Mouse (Mus musculus) liver, embryonic 11.5 days (tissue): ENCODE measurements around the gene Cfap46. TPM values are rescaled to one million over a fixed set of nuclear protein-coding genes. Genes with fewer than 3 reads are reported as not detected.
"Not testable (repeated sequence)": the region's sequence is repeated elsewhere in the genome, so short reads cannot be mapped to it uniquely, and the experiment has no call there.

Experiments used
- ATAC-seq: fragments of 200-750 bp; cut with Nextera tagmentation; replicated peaks from 2 replicates; pipeline ENCODE4 v1.8.0; 2017; ENCODE audit warnings: moderate number of reproducible peaks, mild to moderate bottlenecking, moderate TSS enrichment, moderate library complexity; ENCODE audit not compliant: low FRiP score
- DNase-seq: peaks from one replicate; pipeline ENCODE4 v3.0.0-alpha.2; 2017; ENCODE audit warnings: low spot score
- H3K27ac ChIP-seq: fragments of 300-500 bp; sonication (generic); 2 replicates; pipeline ENCODE4 v1.5.1; 2014; ENCODE audit warnings: mild to moderate bottlenecking, low read depth, low read length, control low read depth
- H3K27me3 ChIP-seq: fragments of 300-500 bp; sonication (generic); replicated peaks from 2 replicates; pipeline ENCODE4 v1.6.1; 2014; ENCODE audit warnings: low read length, mixed read lengths; ENCODE audit not compliant: control insufficient read depth, insufficient read depth
- H3K36me3 ChIP-seq: fragments of 300-500 bp; sonication (generic); 2 replicates; pipeline ENCODE4 v1.6.1; 2014; ENCODE audit warnings: mild to moderate bottlenecking, low read length, moderate library complexity, mixed read lengths; ENCODE audit not compliant: control insufficient read depth, insufficient read depth
- H3K4me1 ChIP-seq: fragments of 300-500 bp; sonication (generic); replicated peaks from 2 replicates; pipeline ENCODE4 v1.6.1; 2014; ENCODE audit warnings: low read length, mixed read lengths; ENCODE audit not compliant: control insufficient read depth, insufficient read depth
- H3K4me2 ChIP-seq: fragments of 300-500 bp; sonication (generic); 2 replicates; pipeline ENCODE4 v1.6.1; 2014; ENCODE audit warnings: mild to moderate bottlenecking, control low read depth, moderate library complexity
- H3K4me3 ChIP-seq: fragments of 300-500 bp; sonication (generic); 2 replicates; pipeline ENCODE4 v1.5.1; 2014; ENCODE audit warnings: low read depth, low read length, control low read depth
- H3K9ac ChIP-seq: fragments of 300-500 bp; sonication (generic); 2 replicates; pipeline ENCODE4 v1.6.1; 2014; ENCODE audit warnings: low read depth, low read length, control low read depth
- H3K9me3 ChIP-seq: fragments of 300-500 bp; sonication (generic); 2 replicates; pipeline ENCODE4 v1.6.1; 2016; ENCODE audit warnings: low read length, inconsistent platforms, mixed read lengths; ENCODE audit not compliant: control insufficient read depth
- WGBS: fragments of 180-500 bp; shearing (Covaris S2); extraction: QIAGEN DNeasy Blood & Tissue Kit; methylation state at CpG from one replicate; pipeline ENCODE4 v1.1.7; 2014; 5-methylcytosine and 5-hydroxymethylcytosine counted together
- polyA plus RNA-seq: library from polyadenylated mRNA; unstranded; fragments of >200 nt; fragmentation: Nextera tagmentation; extraction: Ambion mirVana; gene quantifications from 2 replicates; pipeline ENCODE4 v1.2.1, GENCODE M21; 2014

The Cfap46 gene
- polyA plus RNA-seq, 1 experiment from 2014 or later, result not detected

- ATAC-seq (no peak), DNase-seq (no peak)
- no peaks in the 10 kb centered on the region for H3K9me3 ChIP-seq
Observed at GRCm38 (mm10) chr7:139685336-139685735, 1.7 kb upstream of the Cfap46 start.

GRCm38 (mm10) chr7:139684553-139684929, 924 bp upstream of the Cfap46 start:
- Histone ChIP-seq H3K9me3 (no peaks in the 10 kb centered on the region), H3K27ac (no peak overlapping the region), H3K4me2 (peak overlapping the region; percentile 79), H3K4me1 (no peaks in the 10 kb centered on the region), H3K4me3 (peak overlapping the region; percentile 60), H3K36me3 (no peaks in the 10 kb centered on the region), H3K27me3 (peaks cover 5% of the 10 kb centered on the region; the same call in 1 of the 2 replicates), H3K9ac (peak overlapping the region; percentile 23; the same call in 1 of the 2 replicates)
- DNase-seq, result peak; percentile 83
- under 1% methylated on average over 14 of the region's 14 CpGs for WGBS
- ATAC-seq, result peak; percentile 84

More at GRCm38 (mm10) chr7:139685336-139685735, 1.7 kb upstream of the Cfap46 start:
- peaks cover 5% of the 10 kb centered on the region; the same call in 1 of the 2 replicates for H3K27me3 ChIP-seq
- no peaks in the 10 kb centered on the region for H3K4me1 ChIP-seq
- H3K4me3 ChIP-seq, result no peak overlapping the region
- H3K27ac ChIP-seq, result no peak overlapping the region
- no peaks in the 10 kb centered on the region for H3K36me3 ChIP-seq
- no peak overlapping the region for H3K4me2 ChIP-seq
- H3K9ac ChIP-seq, result no peak overlapping the region

GRCm38 (mm10) chr7:139681921-139682598, 1.6 kb downstream of the Cfap46 start:
- DNase-seq (no peak), ATAC-seq (no peak)
- H3K27ac ChIP-seq, result no peak overlapping the region
- H3K9ac ChIP-seq, result no peak overlapping the region
- H3K4me2 ChIP-seq, result no peak overlapping the region
- no peaks in the 10 kb centered on the region for H3K4me1 ChIP-seq
- WGBS, result 72% methylated on average over 11 of the region's 11 CpGs
- H3K4me3 ChIP-seq, result no peak overlapping the region
- H3K27me3 ChIP-seq, result peaks cover 5% of the 10 kb centered on the region; the same call in 1 of the 2 replicates
- H3K9me3 ChIP-seq, result no peaks in the 10 kb centered on the region
- H3K36me3 ChIP-seq, result no peaks in the 10 kb centered on the region

GRCm38 (mm10) chr7:139676433-139676832, 7.2 kb downstream of the Cfap46 start:
- ATAC-seq (no peak), DNase-seq (no peak)
- Histone ChIP-seq H3K4me1 (no peaks in the 10 kb centered on the region), H3K36me3 (no peaks in the 10 kb centered on the region), H3K27ac (no peak overlapping the region), H3K9ac (no peak overlapping the region), H3K4me2 (no peak overlapping the region), H3K9me3 (no peaks in the 10 kb centered on the region), H3K4me3 (no peak overlapping the region), H3K27me3 (no peaks in the 10 kb centered on the region; the same call in 1 of the 2 replicates)
- 57% methylated on average over 3 of the region's 3 CpGs for WGBS

GRCm38 (mm10) chr7:139666871-139667270, 16.7 kb downstream of the Cfap46 start:
- no peak for ATAC-seq
- WGBS, result 78% methylated on average over 8 of the region's 8 CpGs

GRCm38 (mm10) chr7:139663318-139663717, 20.3 kb downstream of the Cfap46 start:
- WGBS, result 40% methylated on average over 3 of the region's 3 CpGs
- Histone ChIP-seq H3K9me3 (no peaks in the 10 kb centered on the region), H3K4me1 (no peaks in the 10 kb centered on the region), H3K36me3 (no peaks in the 10 kb centered on the region), H3K9ac (no peak overlapping the region), H3K27ac (no peak overlapping the region), H3K4me3 (no peak overlapping the region), H3K4me2 (no peak overlapping the region), H3K27me3 (no peaks in the 10 kb centered on the region)
- no peak for ATAC-seq
- DNase-seq, result no peak

More at GRCm38 (mm10) chr7:139666871-139667270, 16.7 kb downstream of the Cfap46 start:
- no peaks in the 10 kb centered on the region for H3K4me1 ChIP-seq
- no peak overlapping the region for H3K9ac ChIP-seq
- no peak for DNase-seq
- no peak overlapping the region for H3K4me3 ChIP-seq
- H3K36me3 ChIP-seq, result no peaks in the 10 kb centered on the region
- no peaks in the 10 kb centered on the region for H3K27me3 ChIP-seq
- no peaks in the 10 kb centered on the region for H3K9me3 ChIP-seq
- no peak overlapping the region for H3K4me2 ChIP-seq
- H3K27ac ChIP-seq, result no peak overlapping the region

- not testable (repeated sequence) for H3K36me3 ChIP-seq, H3K4me3 ChIP-seq, H3K9ac ChIP-seq, ATAC-seq, DNase-seq, H3K27me3 ChIP-seq, H3K4me1 ChIP-seq, H3K4me2 ChIP-seq, H3K9me3 ChIP-seq, H3K27ac ChIP-seq
- WGBS, result 88% methylated on average over 24 of the region's 28 CpGs
Observed at GRCm38 (mm10) chr7:139659901-139660300, 23.7 kb downstream of the Cfap46 start.

GRCm38 (mm10) chr7:139649698-139650097, 33.9 kb downstream of the Cfap46 start:
- Histone ChIP-seq H3K4me1 (no peaks in the 10 kb centered on the region), H3K36me3 (no peaks in the 10 kb centered on the region), H3K4me2 (no peak overlapping the region), H3K27me3 (no peaks in the 10 kb centered on the region), H3K4me3 (no peak overlapping the region), H3K27ac (no peak overlapping the region), H3K9me3 (no peaks in the 10 kb centered on the region), H3K9ac (no peak overlapping the region)
- no peak for DNase-seq
- no peak for ATAC-seq
- 66% methylated on average over 7 of the region's 7 CpGs for WGBS
